Mouse (Mus musculus): Measurements from ENCODE around the gene Camta1. TPM values are rescaled to one million over a fixed set of nuclear protein-coding genes. Genes with fewer than 3 reads are reported as not detected.

The Camta1 gene
- total and polyA plus RNA-seq, 2 experiments from 2014 or later, result 127 to 145 TPM

DNA sequence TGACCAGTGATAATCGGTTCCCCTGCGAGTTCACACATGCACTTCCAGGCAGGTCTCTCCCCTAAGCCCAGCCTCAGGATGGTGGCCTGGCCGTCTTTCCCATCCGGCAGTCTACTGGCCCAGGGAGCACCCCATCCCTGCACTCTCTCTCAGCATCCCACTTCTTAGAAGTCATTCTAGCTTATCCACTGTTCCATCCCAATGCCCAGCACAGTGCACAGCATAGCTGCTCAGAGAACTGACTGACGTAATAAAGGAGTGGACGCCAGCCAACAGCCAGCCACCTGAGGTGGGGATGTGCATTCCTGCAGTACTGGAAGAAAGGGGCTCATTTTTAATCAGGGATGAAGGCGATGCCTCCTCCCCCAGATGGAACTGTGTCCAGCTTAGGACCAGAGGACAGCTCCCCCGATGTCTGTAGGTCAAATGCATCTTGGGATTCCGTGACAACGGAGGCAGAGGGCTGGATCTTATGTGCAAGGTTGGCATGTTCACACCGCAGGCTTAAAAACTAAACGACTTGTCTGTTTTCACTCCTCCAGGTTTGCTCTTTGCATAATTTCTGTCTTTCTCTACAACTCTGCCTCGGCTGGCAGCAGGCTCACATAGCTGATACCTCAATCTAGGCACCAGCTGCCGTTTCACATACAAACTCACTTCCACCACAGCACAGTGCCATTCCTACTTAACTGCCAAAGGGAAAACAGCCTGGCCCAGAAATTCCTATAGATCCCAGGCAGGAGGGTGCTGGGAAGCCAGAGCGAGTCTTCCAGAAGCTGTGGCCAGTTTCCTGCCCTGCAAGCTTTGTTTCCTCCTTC, 285.2 kb downstream of the Camta1 start:
- Histone ChIP-seq H3K4me3 (ENCODE audit: low read length) (no peak overlapping the region), H3K9ac (replicated peaks; ENCODE audit: low read length) (no peak overlapping the region), H3K36me3 (ENCODE audit: insufficient read depth, low read length) (no peaks in the 10 kb centered on the region), H3K4me1 (ENCODE audit: insufficient read depth, low read length) (peaks cover 7% of the 10 kb centered on the region), H3K27me3 (ENCODE audit: insufficient read depth, low read length) (no peaks in the 10 kb centered on the region), H3K4me2 (ENCODE audit: low read depth, low read length) (no peak overlapping the region), H3K27ac (no peak overlapping the region), H3K9me3 (ENCODE audit: low read length) (no peaks in the 10 kb centered on the region)
- ATAC-seq (0 out of 2 replicates have a peak, but pooled peaks have one; percentile 11), DNase-seq (ENCODE audit: low spot score) (no peak)
- 58% methylated on average over 15 of the region's 15 CpGs for WGBS
- TF ChIP-seq CTCF (IDR thresholded peaks at IDR 0.05; ENCODE audit: low read depth), result no peak

GRCm38 (mm10) chr4:151572716-151573115, 289.0 kb downstream of the Camta1 start:
- Histone ChIP-seq H3K4me2 (ENCODE audit: low read depth, low read length) (no peak overlapping the region), H3K27me3 (ENCODE audit: insufficient read depth, low read length) (no peaks in the 10 kb centered on the region), H3K9me3 (ENCODE audit: low read length) (no peaks in the 10 kb centered on the region), H3K27ac (no peak overlapping the region), H3K4me1 (ENCODE audit: insufficient read depth, low read length) (peaks cover 15% of the 10 kb centered on the region), H3K36me3 (ENCODE audit: insufficient read depth, low read length) (no peaks in the 10 kb centered on the region), H3K4me3 (ENCODE audit: low read length) (no peak overlapping the region), H3K9ac (replicated peaks; ENCODE audit: low read length) (no peak overlapping the region)
- WGBS, result 37% methylated on average over 5 of the region's 5 CpGs
- ATAC-seq (no peak), DNase-seq (ENCODE audit: low spot score) (no peak)
- TF ChIP-seq CTCF (IDR thresholded peaks at IDR 0.05; ENCODE audit: low read depth), result no peak

GRCm38 (mm10) chr4:151569586-151569985, 292.1 kb downstream of the Camta1 start:
- Histone ChIP-seq H3K4me1 (ENCODE audit: insufficient read depth, low read length) (peaks cover 12% of the 10 kb centered on the region), H3K9me3 (ENCODE audit: low read length) (no peaks in the 10 kb centered on the region), H3K36me3 (ENCODE audit: insufficient read depth, low read length) (no peaks in the 10 kb centered on the region), H3K27ac (no peak overlapping the region), H3K4me3 (ENCODE audit: low read length) (no peak overlapping the region), H3K9ac (replicated peaks; ENCODE audit: low read length) (no peak overlapping the region), H3K27me3 (ENCODE audit: insufficient read depth, low read length) (no peaks in the 10 kb centered on the region), H3K4me2 (ENCODE audit: low read depth, low read length) (no peak overlapping the region)
- no peak for TF ChIP-seq CTCF (IDR thresholded peaks at IDR 0.05; ENCODE audit: low read depth)
- WGBS, result 75% methylated on average over 3 of the region's 3 CpGs
- ATAC-seq, result no peak
- no peak for DNase-seq (ENCODE audit: low spot score)

DNA sequence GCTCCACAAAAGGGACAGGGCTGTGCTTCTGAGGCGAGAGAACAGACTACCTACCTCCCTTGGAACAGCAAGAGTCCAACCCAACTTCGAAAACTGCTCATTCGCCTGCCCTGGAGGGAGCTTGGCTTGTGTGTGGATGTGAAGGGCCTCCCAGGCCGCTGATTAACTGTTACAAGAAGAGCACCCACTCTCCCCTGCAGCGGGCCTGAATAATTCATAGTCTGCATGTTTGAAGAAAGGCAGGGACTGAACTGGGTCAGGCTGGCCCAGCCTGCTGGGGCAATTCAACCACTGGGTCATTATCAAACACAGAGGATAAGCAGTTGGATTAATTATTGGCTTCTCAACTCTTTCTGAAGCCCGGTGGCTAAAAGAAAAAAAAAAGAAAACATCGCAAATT, 292.8 kb downstream of the Camta1 start:
- no peak overlapping the region for H3K4me3 ChIP-seq (ENCODE audit: low read length)
- H3K9me3 ChIP-seq (ENCODE audit: low read length), result no peaks in the 10 kb centered on the region
- TF ChIP-seq CTCF (IDR thresholded peaks at IDR 0.05; ENCODE audit: low read depth), result no peak
- no peak for DNase-seq (ENCODE audit: low spot score)
- H3K27ac ChIP-seq, result no peak overlapping the region
- WGBS, result 48% methylated on average over 7 of the region's 7 CpGs
- no peaks in the 10 kb centered on the region for H3K27me3 ChIP-seq (ENCODE audit: insufficient read depth, low read length)
- no peak overlapping the region for H3K4me2 ChIP-seq (ENCODE audit: low read depth, low read length)
- H3K4me1 ChIP-seq (ENCODE audit: insufficient read depth, low read length), result peaks cover 12% of the 10 kb centered on the region
- ATAC-seq, result no peak
- H3K9ac ChIP-seq (replicated peaks; ENCODE audit: low read length), result no peak overlapping the region
- no peaks in the 10 kb centered on the region for H3K36me3 ChIP-seq (ENCODE audit: insufficient read depth, low read length)

- Histone ChIP-seq H3K36me3 (ENCODE audit: insufficient read depth, low read length) (no peaks in the 10 kb centered on the region), H3K4me3 (ENCODE audit: low read length) (no peak overlapping the region), H3K9me3 (ENCODE audit: low read length) (no peaks in the 10 kb centered on the region), H3K27me3 (ENCODE audit: insufficient read depth, low read length) (no peaks in the 10 kb centered on the region), H3K4me1 (ENCODE audit: insufficient read depth, low read length) (peaks cover 12% of the 10 kb centered on the region), H3K27ac (no peak overlapping the region), H3K4me2 (ENCODE audit: low read depth, low read length) (no peak overlapping the region), H3K9ac (replicated peaks; ENCODE audit: low read length) (no peak overlapping the region)
- DNase-seq (ENCODE audit: low spot score), result no peak
- no peak for TF ChIP-seq CTCF (IDR thresholded peaks at IDR 0.05; ENCODE audit: low read depth)
- WGBS, result 81% methylated on average over 4 of the region's 4 CpGs
- ATAC-seq, result 0 out of 2 replicates have a peak, but pooled peaks have one; percentile 19
Observed at GRCm38 (mm10) chr4:151567105-151567504, 294.6 kb downstream of the Camta1 start.

- Histone ChIP-seq H3K36me3 (ENCODE audit: insufficient read depth, low read length) (no peaks in the 10 kb centered on the region), H3K4me2 (ENCODE audit: low read depth, low read length) (no peak overlapping the region), H3K4me1 (ENCODE audit: insufficient read depth, low read length) (peaks cover 8% of the 10 kb centered on the region; the same call in 1 of the 2 replicates), H3K27me3 (ENCODE audit: insufficient read depth, low read length) (no peaks in the 10 kb centered on the region), H3K27ac (no peak overlapping the region), H3K9ac (replicated peaks; ENCODE audit: low read length) (no peak overlapping the region), H3K4me3 (ENCODE audit: low read length) (no peak overlapping the region), H3K9me3 (ENCODE audit: low read length) (no peaks in the 10 kb centered on the region)
- WGBS, result 75% methylated on average over 9 of the region's 9 CpGs
- DNase-seq (ENCODE audit: low spot score), result no peak
- ATAC-seq, result no peak
- no peak for TF ChIP-seq CTCF (IDR thresholded peaks at IDR 0.05; ENCODE audit: low read depth)
Observed at GRCm38 (mm10) chr4:151555505-151555904, 306.2 kb downstream of the Camta1 start.

- H3K36me3 ChIP-seq (ENCODE audit: insufficient read depth, low read length), result no peaks in the 10 kb centered on the region
- H3K27ac ChIP-seq, result no peak overlapping the region
- H3K9ac ChIP-seq (replicated peaks; ENCODE audit: low read length), result no peak overlapping the region
- no peak for TF ChIP-seq CTCF (IDR thresholded peaks at IDR 0.05; ENCODE audit: low read depth)
- no peak overlapping the region for H3K4me3 ChIP-seq (ENCODE audit: low read length)
- DNase-seq (ENCODE audit: low spot score) (no peak), ATAC-seq (no peak)
- H3K4me2 ChIP-seq (ENCODE audit: low read depth, low read length), result no peak overlapping the region
- H3K9me3 ChIP-seq (ENCODE audit: low read length), result no peaks in the 10 kb centered on the region
- H3K4me1 ChIP-seq (ENCODE audit: insufficient read depth, low read length), result peaks cover 8% of the 10 kb centered on the region; the same call in 1 of the 2 replicates
- no peaks in the 10 kb centered on the region for H3K27me3 ChIP-seq (ENCODE audit: insufficient read depth, low read length)
- WGBS, result 49% methylated on average over 10 of the region's 10 CpGs
Observed at GRCm38 (mm10) chr4:151549523-151549922, 312.2 kb downstream of the Camta1 start.
